Mouse (Mus musculus) stomach, embryonic 15.5 days (tissue): ENCODE results near the gene Rras. TPM values are rescaled to one million over a fixed set of nuclear protein-coding genes. Genes with fewer than 3 reads are reported as not detected.

Experiments
- ATAC-seq: fragments of 200-750 bp; cut with Nextera tagmentation; 2 replicates; pipeline ENCODE4 v1.8.0; 2017; ENCODE audit warnings: low read depth, moderate number of reproducible peaks, moderate TSS enrichment; ENCODE audit not compliant: insufficient read depth, low FRiP score
- H3K27ac ChIP-seq: fragments of 300-500 bp; sonication (generic); 2 replicates; pipeline ENCODE4 v1.5.1; 2015; ENCODE audit warnings: mild to moderate bottlenecking, inconsistent platforms
- H3K27me3 ChIP-seq: fragments of 300-500 bp; sonication (generic); replicated peaks from 2 replicates; pipeline ENCODE4 v1.6.1; 2015; ENCODE audit warnings: inconsistent platforms
- H3K36me3 ChIP-seq: fragments of 300-500 bp; sonication (generic); 2 replicates; pipeline ENCODE4 v1.6.1; 2015; ENCODE audit warnings: inconsistent platforms
- H3K4me1 ChIP-seq: fragments of 300-500 bp; sonication (generic); 2 replicates; pipeline ENCODE4 v1.6.1; 2015; ENCODE audit warnings: inconsistent platforms
- H3K4me2 ChIP-seq: fragments of 300-500 bp; sonication (generic); 2 replicates; pipeline ENCODE4 v1.6.1; 2015; ENCODE audit warnings: mild to moderate bottlenecking, inconsistent platforms
- H3K4me3 ChIP-seq: fragments of 300-500 bp; sonication (generic); replicated peaks from 2 replicates; pipeline ENCODE4 v1.5.1; 2015; ENCODE audit warnings: inconsistent platforms
- H3K9ac ChIP-seq: fragments of 300-500 bp; sonication (generic); 2 replicates; pipeline ENCODE4 v1.6.1; 2015; ENCODE audit warnings: inconsistent platforms
- H3K9me3 ChIP-seq: fragments of 300-500 bp; sonication (generic); 2 replicates; pipeline ENCODE4 v1.6.1; 2016; ENCODE audit warnings: inconsistent platforms
- WGBS: fragments of 180-500 bp; shearing (Covaris S2); methylation state at CpG from one replicate; pipeline ENCODE4 v1.1.7; 2015; 5-methylcytosine and 5-hydroxymethylcytosine counted together
- microRNA-seq: library from miRNA; unstranded; fragments of <30 nt; microRNA quantifications from one replicate; pipeline ENCODE4, GENCODE M21; 2016
- polyA plus RNA-seq: library from polyadenylated mRNA; unstranded; fragments of >200 nt; fragmentation: Nextera tagmentation; extraction: Ambion mirVana; gene quantifications from 2 replicates; pipeline ENCODE4 v1.2.1, GENCODE M21; 2015

Rras gene
- polyA plus RNA-seq, 1 experiment from 2014 or later: 58.0 TPM

- ATAC-seq: peak; percentile 52
- Histone ChIP-seq H3K9me3 (no peaks in the 10 kb centered on the region), H3K4me3 (peak overlapping the region; percentile 62), H3K27me3 (no peaks in the 10 kb centered on the region), H3K27ac (peak overlapping the region; percentile 93), H3K4me2 (peak overlapping the region; percentile 71), H3K9ac (peak overlapping the region; percentile 34), H3K36me3 (0 out of 2 replicates have a peak, but pooled peaks cover 5% of the 10 kb centered on the region), H3K4me1 (peaks cover 19% of the 10 kb centered on the region; the same call in 1 of the 2 replicates)
- WGBS: 20% methylated on average over 10 of the region's 11 CpGs
Measured at GRCm38 (mm10) chr7:45061532-45062075, 43.8 kb downstream of the Rras start.

GRCm38 (mm10) chr7:45062239-45062835 is 44.6 kb downstream of the Rras start, which contains the start of the genes Nosip and Prrg2:
Nosip (plus strand) TSS chr7:45062429.
Prrg2 (minus strand) TSS chr7:45062677.
- Histone ChIP-seq H3K27ac (peak within 1 kb of the TSS; percentile 93), H3K4me3 (peak within 1 kb of the TSS; percentile 62), H3K9me3 (no peaks in the 10 kb centered on the region), H3K4me2 (peak within 1 kb of the TSS; percentile 71), H3K4me1 (peaks cover 19% of the 10 kb centered on the region; the same call in 1 of the 2 replicates), H3K36me3 (0 out of 2 replicates have a peak, but pooled peaks cover 5% of the 10 kb centered on the region), H3K27me3 (no peaks in the 10 kb centered on the region), H3K9ac (peak within 1 kb of the TSS; percentile 37)
- WGBS: under 1% methylated on average over 31 of the region's 31 CpGs
- ATAC-seq: peak; percentile 86

DNA sequence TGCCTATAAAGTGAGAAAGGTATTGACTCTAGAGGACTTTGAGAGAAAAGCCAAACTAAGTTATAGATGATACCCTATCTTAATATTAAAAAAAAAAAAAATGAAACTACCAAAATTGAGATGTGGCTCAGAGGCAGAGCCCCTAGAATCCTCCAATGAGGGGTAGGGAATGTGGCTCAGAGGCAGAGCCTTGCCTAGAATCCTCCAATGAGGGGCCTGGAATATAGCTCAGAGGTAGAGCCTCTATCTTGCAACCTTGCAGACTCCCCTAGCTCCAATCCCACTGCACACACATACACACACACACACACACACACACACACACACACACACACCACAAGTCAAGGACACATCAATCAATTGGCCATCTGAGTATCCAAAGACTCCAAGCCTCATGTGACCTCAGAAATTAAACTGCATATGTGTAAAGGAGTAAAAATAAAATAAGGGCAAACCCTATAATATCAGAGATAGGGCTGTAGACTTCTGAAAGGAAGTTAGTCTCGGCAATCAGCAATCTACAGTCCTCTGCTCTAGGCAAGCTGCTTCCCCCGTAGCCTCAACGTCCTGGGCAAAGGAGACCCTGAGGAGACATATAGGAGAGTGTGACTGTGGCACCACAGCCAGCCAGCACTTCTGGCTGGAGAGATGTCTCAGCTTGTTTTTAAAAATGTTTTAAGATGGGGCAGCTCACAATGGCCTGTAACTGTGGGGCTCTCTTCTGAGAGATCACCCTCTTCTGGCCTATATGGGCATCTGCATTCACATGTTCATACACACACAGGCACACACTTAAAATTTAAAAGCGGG is 49.6 kb downstream of the Rras start:
- Histone ChIP-seq H3K9me3 (no peaks in the 10 kb centered on the region), H3K4me1 (peaks cover 11% of the 10 kb centered on the region; the same call in 1 of the 2 replicates), H3K36me3 (0 out of 2 replicates have a peak, but pooled peaks cover 5% of the 10 kb centered on the region), H3K4me3 (no peak overlapping the region), H3K27me3 (no peaks in the 10 kb centered on the region), H3K4me2 (no peak overlapping the region), H3K27ac (no peak overlapping the region), H3K9ac (no peak overlapping the region)
- no peak for ATAC-seq
- WGBS: 75% methylated on average over 4 of the region's 4 CpGs

GRCm38 (mm10) chr7:45068000-45068318 is 50.2 kb downstream of the Rras start:
- no peak overlapping the region for H3K9ac ChIP-seq

GRCm38 (mm10) chr7:45069671-45070070 is 51.9 kb downstream of the Rras start:
- H3K9ac ChIP-seq: no peak overlapping the region
- 0 out of 2 replicates have a peak, but pooled peaks cover 3% of the 10 kb centered on the region for H3K4me1 ChIP-seq
- no peak overlapping the region for H3K4me2 ChIP-seq
- H3K9me3 ChIP-seq: no peaks in the 10 kb centered on the region
- no peaks in the 10 kb centered on the region for H3K27me3 ChIP-seq
- no peaks in the 10 kb centered on the region for H3K36me3 ChIP-seq
- H3K4me3 ChIP-seq: no peak overlapping the region
- 82% methylated on average over 2 of the region's 2 CpGs for WGBS
- no peak overlapping the region for H3K27ac ChIP-seq
- ATAC-seq: no peak

More at GRCm38 (mm10) chr7:45068000-45068318, 50.2 kb downstream of the Rras start:
- 31% methylated on average over 5 of the region's 5 CpGs for WGBS
- H3K4me3 ChIP-seq: no peak overlapping the region
- H3K36me3 ChIP-seq: 0 out of 2 replicates have a peak, but pooled peaks cover 5% of the 10 kb centered on the region
- no peak overlapping the region for H3K27ac ChIP-seq
- H3K9me3 ChIP-seq: no peaks in the 10 kb centered on the region
- H3K27me3 ChIP-seq: no peaks in the 10 kb centered on the region
- no peak for ATAC-seq
- no peak overlapping the region for H3K4me2 ChIP-seq
- H3K4me1 ChIP-seq: peaks cover 11% of the 10 kb centered on the region; the same call in 1 of the 2 replicates

Small RNA genes lying within 50 kb of the gene (microRNA-seq; reads per million reads assigned to microRNA genes)
- gene Mir7054: 0.77 reads per million

Other genes with a start within 250 kb of the Rras start
- gene Nup62, start 201.9 kb upstream of the Rras start, polyA plus RNA-seq: 79.3 and 79.8 TPM in 2 replicates
- 1.3 and 1.4 TPM in 2 replicates for gene Il4i1, start 201.6 kb upstream of the Rras start, polyA plus RNA-seq
- gene Atf5, start 201.3 kb upstream of the Rras start, polyA plus RNA-seq: 5.3 and 6.4 TPM in 2 replicates
- 110 and 112 TPM in 2 replicates for gene Akt1s1, start 169.0 kb upstream of the Rras start, polyA plus RNA-seq
- 64.5 and 72.0 TPM in 2 replicates for gene Tbc1d17, start 168.9 kb upstream of the Rras start, polyA plus RNA-seq
- 25.5 and 32.7 TPM in 2 replicates for gene Pnkp, start 160.8 kb upstream of the Rras start, polyA plus RNA-seq
- gene Ptov1, start 148.2 kb upstream of the Rras start, polyA plus RNA-seq: 291 and 320 TPM in 2 replicates
- gene Med25, start 125.2 kb upstream of the Rras start, polyA plus RNA-seq: 88.7 and 91.0 TPM in 2 replicates
- 22.2 and 24.2 TPM in 2 replicates for gene Fuz, start 121.9 kb upstream of the Rras start, polyA plus RNA-seq
- gene Ap2a1, start 88.5 kb upstream of the Rras start, polyA plus RNA-seq: 61.5 and 61.6 TPM in 2 replicates
- gene Tsks, start 74.8 kb upstream of the Rras start, polyA plus RNA-seq: 0.09 and 0.14 TPM in 2 replicates
- 19.3 and 19.4 TPM in 2 replicates for gene Cpt1c, start 43.1 kb upstream of the Rras start, polyA plus RNA-seq
- gene Prmt1, start 31.4 kb upstream of the Rras start, polyA plus RNA-seq: 396 and 430 TPM in 2 replicates
- gene Irf3, start 20.3 kb upstream of the Rras start, polyA plus RNA-seq: 89.5 and 94.4 TPM in 2 replicates
- gene Bcl2l12, start 19.2 kb upstream of the Rras start, polyA plus RNA-seq: 47.3 and 47.7 TPM in 2 replicates
- gene Scaf1, start 1.6 kb upstream of the Rras start, polyA plus RNA-seq: 32.4 and 39.3 TPM in 2 replicates
- 9.1 and 9.6 TPM in 2 replicates for gene Prr12, start 34.9 kb downstream of the Rras start, polyA plus RNA-seq
- 52.8 and 55.5 TPM in 2 replicates for gene Nosip, start 44.5 kb downstream of the Rras start, polyA plus RNA-seq
- 20.5 and 24.7 TPM in 2 replicates for gene Prrg2, start 44.7 kb downstream of the Rras start, polyA plus RNA-seq
- 320 and 325 TPM in 2 replicates for gene Rcn3, start 74.3 kb downstream of the Rras start, polyA plus RNA-seq
- 92.1 and 94.1 TPM in 2 replicates for gene Fcgrt, start 85.9 kb downstream of the Rras start, polyA plus RNA-seq
- gene Rps11, start 106.5 kb downstream of the Rras start, polyA plus RNA-seq: 1,420 and 1,462 TPM in 2 replicates
- 1,296 and 1,308 TPM in 2 replicates for gene Rpl13a, start 110.8 kb downstream of the Rras start, polyA plus RNA-seq
- gene Gm45713, start 118.3 kb downstream of the Rras start, polyA plus RNA-seq: 0.42 TPM in 1 of 2 replicates, not detected in the other
- gene Flt3l, start 118.5 kb downstream of the Rras start, polyA plus RNA-seq: 2.2 and 2.5 TPM in 2 replicates
- 80.3 and 90.0 TPM in 2 replicates for gene Pih1d1, start 136.3 kb downstream of the Rras start, polyA plus RNA-seq
- 49.3 and 58.7 TPM in 2 replicates for gene Aldh16a1, start 136.6 kb downstream of the Rras start, polyA plus RNA-seq
- gene Slc17a7, start 146.0 kb downstream of the Rras start, polyA plus RNA-seq: 0.13 TPM in 1 of 2 replicates, not detected in the other
- gene Gfy, start 161.6 kb downstream of the Rras start, polyA plus RNA-seq: not detected in 2 replicates
- not detected in 2 replicates for gene Pth2, start 163.0 kb downstream of the Rras start, polyA plus RNA-seq
- gene Ccdc155, start 186.9 kb downstream of the Rras start, polyA plus RNA-seq: 0.55 and 0.64 TPM in 2 replicates
- 1.1 and 1.4 TPM in 2 replicates for gene Dkkl1, start 194.2 kb downstream of the Rras start, polyA plus RNA-seq
- 123 and 141 TPM in 2 replicates for gene Tead2, start 197.8 kb downstream of the Rras start, polyA plus RNA-seq
- gene Cd37, start 221.2 kb downstream of the Rras start, polyA plus RNA-seq: 4.2 and 7.1 TPM in 2 replicates
- gene Slc6a16, start 223.1 kb downstream of the Rras start, polyA plus RNA-seq: not detected in 2 replicates